Mouse (Mus musculus) megakaryocyte, embryonic 14.5 days (primary cell): ENCODE results near the gene Rnf113a2.

ENCODE experiments used
- FLI1 ChIP-seq: IDR thresholded peaks from 2 replicates; pipeline ENCODE4 v1.6.1; 2012; ENCODE audit warnings: low read length, inconsistent platforms, mixed read lengths
- GATA1 ChIP-seq: IDR thresholded peaks from 3 replicates; pipeline ENCODE4 v1.6.1; 2012; ENCODE audit warnings: mixed read lengths, low read length, inconsistent platforms, borderline replicate concordance

- no peak for TF ChIP-seq GATA1
- TF ChIP-seq FLI1 = no peak
These were observed 7.0 kb downstream of the Rnf113a2 start for GRCm38 (mm10) chr12:84423990-84424389.
